Mouse (Mus musculus): ENCODE data around the gene B3gnt7.
A peak's percentile ranks its signal among the peaks of the same experiment; 100 is the strongest.

Gene B3gnt7

GRCm38 (mm10) chr1:86302532-86302931, at the start of gene B3gnt7:
B3gnt7 (plus strand) TSS chr1:86302832.
- peak in 1 of 2 experiments; percentile 12 for DNase-seq

DNA sequence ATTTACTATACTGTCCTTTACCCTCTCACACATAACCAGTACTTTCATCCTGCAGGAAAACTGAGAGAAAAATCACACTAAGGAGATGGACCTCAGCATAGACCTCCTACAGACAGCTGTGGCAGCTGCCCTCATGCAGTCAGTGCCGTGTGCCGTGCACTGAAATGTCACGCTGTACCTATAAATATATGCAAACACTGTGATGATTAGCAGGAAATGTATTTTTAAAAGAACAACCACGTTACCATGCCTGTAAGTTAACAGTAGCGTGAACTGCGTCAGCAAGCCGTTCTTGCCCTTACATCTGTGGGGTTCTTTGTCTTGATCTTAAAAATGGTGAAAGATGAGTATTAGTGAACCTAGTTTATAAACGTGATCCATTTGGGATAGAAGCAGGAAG, 49.2 kb upstream of the B3gnt7 start:
- DNase-seq: no peak

- no peak for DNase-seq
These were observed 46.3 kb upstream of the B3gnt7 start for GRCm38 (mm10) chr1:86256311-86256710.

GRCm38 (mm10) chr1:86257228-86257627, 45.4 kb upstream of the B3gnt7 start:
- DNase-seq: no peak

GRCm38 (mm10) chr1:86258171-86258824, 44.3 kb upstream of the B3gnt7 start:
- DNase-seq: no peak

DNA sequence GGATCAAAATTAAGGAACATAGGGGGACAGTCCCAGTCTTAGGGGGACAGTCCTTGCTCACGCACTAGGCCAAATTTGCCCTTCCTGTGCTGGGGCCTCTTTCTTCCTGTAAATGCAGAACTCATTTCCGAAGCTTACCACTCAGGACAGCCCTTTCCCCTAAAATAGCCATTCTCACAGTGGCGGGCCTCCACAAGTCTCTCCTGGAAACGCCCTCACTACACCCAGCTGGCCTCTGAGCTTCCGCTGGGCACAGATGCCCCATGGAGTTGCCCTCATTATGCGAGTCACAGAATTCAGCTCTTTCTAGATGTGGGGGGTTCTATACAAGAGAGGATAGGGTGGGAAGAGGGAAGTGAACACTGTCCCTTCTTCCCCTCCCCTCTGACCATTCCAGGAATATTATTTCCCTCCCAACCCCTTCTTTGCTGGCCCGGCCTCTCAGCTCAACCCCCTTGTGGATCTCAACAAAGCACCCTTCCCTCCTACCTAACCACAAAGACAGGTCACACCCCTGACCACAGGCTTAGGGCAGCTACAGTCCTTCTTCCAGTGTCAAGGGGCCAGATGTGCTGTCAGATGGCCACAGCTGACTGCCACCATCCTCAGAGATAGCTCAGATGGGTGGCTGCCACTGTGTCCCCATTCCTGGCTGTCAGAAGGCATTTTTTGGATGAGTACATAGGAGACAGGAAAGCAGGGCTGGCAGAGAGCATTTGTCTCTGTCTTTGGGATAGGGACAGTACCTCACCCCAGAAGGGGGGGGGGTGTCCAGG, 38.9 kb upstream of the B3gnt7 start:
- DNase-seq: no peak

GRCm38 (mm10) chr1:86265060-86265459, 37.6 kb upstream of the B3gnt7 start:
- no peak for DNase-seq

- no peak for DNase-seq
These were observed 34.0 kb upstream of the B3gnt7 start for GRCm38 (mm10) chr1:86268492-86269189.

DNA sequence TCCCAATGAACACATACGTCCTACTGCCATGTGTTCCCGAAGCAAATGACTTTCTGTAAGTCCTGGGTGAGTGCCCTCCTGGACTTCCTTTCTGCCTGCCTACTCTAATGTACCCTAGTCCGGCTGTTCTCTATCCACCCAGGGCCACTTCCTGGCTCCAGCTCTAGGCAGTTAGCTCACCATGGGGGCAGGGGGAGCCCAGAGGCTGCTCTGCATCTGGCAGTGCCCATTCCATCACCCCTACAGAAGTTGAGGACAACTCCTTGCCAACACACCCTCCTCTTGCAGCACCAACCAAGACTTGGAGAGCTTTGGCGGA, 33.5 kb upstream of the B3gnt7 start:
- DNase-seq: peak; percentile 9 to 33

DNA sequence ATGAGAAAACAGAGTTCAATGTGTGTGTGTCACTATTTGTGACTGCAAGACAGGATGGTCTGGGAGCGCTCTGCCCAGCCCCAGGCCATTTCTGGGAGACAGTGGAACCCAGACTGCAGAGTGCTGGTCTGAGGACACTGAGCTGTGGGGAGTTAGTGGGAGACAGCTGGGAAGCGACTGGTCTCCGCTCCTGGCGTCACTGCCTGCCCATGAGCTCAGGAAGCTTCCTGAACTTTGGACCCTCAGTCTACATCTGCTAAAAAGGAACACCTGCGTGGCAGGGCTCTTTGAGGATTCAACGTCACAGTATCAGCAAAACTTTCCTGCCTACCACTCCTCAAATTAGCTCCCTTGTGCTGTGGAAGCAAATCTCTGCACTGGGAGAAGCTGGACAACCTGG, 30.9 kb upstream of the B3gnt7 start:
- no peak for DNase-seq

GRCm38 (mm10) chr1:86277055-86277454, 25.6 kb upstream of the B3gnt7 start:
- DNase-seq: no peak

DNA sequence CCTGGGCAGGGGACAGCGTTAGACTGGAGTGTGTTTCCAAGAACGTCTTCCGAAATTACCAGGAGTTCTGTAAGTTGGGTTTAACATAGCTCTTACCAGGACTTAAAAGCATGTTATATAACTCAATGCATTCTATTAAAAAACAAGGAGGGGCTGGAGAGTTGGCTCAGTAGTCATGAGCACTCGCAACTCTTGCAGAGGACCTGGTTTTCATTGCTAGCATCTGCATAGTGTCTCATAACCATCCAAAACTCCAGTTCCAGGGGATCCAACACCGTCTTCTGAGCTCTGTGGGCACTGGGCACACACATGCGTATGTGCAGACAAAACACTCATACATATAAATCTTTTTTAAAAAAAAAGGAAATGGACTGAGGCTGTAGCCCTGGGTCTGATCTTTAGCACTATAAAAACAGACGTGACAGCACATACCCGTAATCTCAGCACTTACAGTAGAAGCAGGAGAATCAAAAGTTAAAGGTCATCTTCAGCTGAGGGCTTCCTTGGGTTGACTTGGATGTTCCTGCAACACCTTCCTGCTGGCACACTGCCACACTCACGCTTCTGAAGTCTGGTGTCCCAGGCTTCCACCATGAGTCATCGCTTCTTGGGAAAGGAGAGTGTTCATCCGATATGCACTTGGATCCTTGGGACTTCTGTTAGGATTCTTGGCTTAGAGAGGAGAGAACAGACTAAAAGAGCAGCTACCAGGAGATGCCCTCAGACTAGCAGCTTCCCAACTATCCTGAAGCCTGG, 20.7 kb upstream of the B3gnt7 start:
- peak; percentile 46 to 65 for DNase-seq

- no peak for DNase-seq
These were observed 18.5 kb upstream of the B3gnt7 start for GRCm38 (mm10) chr1:86284101-86284500.

DNA sequence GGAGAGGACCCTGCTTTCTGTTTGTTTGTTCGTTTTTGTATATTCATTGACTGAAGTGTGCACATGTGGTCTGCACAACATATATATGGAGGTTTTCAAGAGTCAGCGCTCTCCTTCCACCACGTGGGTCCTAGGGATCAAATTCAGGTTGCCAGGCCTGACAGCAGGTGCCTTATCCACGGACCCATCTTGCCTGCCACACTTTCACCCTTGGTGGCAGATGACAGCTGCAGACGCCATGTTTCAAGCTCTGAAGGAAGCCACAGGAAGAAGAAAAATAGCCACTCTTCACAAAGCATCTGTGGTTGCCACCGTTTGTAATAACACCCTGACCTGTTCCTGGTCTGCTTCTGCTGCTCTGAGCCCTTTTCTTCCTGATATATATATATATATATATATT, 17.3 kb upstream of the B3gnt7 start:
- no peak for DNase-seq

DNA sequence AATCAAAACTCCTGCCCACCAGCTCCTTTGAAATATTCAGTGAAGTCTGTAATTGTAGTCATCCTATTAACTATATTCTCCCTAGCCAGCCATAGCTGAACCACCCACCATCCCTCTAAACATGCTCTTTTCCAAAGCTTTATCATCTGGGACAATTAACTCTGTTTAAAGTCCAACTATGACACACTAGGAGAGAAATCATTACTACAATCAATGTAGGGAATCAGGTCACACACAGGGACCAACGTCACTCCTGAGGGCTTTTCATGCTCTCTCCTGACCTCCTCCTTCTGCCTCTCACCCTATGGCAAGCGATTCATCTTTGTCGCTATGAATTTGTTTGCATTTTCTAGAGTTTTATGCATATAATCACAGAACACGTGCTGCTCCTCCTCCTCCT, 15.2 kb upstream of the B3gnt7 start:
- DNase-seq: no peak

DNA sequence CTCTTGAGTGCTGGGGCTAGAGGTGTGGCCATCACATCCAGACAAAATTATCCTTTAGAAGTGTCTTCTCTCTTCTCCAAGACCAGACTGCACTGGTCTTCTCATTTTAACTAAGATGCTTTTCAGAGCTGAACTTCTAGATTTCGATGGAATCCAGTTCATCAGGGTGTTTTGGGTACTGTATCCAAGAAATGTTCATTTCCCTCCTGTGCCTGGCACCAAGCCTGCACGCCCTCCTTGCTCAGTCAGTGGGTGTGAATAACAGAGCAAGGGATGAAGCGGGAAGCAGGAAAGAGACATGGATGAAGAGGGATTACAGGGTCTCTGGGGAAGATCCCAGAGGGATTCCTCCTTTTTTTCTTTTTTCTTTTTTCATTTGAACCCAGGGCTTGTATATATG, 12.2 kb upstream of the B3gnt7 start:
- DNase-seq: no peak

DNA sequence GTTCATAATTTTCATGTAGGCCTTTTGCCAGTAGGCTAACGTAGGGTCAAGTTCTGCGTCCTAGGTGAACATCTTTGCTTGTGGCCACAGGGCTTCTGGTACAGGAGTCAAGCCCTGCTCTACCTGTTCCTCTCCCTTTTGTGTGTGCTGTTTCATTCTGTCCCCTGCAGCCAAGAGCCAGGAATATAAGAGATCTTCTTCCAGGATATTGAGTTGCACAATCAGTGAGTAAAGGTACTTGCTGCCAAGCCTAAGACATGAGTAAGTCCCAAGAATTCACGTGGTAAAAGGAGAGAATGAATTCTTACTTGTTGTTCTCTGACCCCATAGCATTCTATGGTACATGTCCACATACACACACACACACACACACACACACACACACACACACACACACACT, 9.5 kb upstream of the B3gnt7 start:
- DNase-seq: no peak

- DNase-seq: peak in 1 of 2 experiments; percentile 40
These were observed 8.8 kb upstream of the B3gnt7 start for GRCm38 (mm10) chr1:86293868-86294267.

- no peak for DNase-seq
These were observed 8.2 kb upstream of the B3gnt7 start for GRCm38 (mm10) chr1:86294472-86294871.

DNA sequence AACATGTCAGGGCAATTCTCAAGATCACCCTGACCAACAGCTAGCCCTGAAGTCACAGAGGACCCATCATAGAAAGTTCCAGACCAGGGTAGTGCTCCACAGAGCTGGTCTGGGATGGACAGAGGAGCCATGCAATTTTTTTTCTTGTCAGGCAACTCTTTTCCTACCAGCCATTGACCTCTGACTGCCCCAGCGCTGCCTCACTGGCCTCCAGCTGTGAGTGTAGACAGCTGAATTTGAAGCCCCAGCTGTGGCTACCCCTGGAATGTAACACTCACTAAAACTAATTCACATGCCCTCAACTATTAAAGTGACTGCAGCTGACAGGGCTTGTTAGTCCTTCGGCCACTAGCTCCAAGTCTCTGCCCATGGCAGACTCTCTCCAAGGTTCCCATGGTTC, 2.5 kb upstream of the B3gnt7 start:
- DNase-seq: no peak

DNA sequence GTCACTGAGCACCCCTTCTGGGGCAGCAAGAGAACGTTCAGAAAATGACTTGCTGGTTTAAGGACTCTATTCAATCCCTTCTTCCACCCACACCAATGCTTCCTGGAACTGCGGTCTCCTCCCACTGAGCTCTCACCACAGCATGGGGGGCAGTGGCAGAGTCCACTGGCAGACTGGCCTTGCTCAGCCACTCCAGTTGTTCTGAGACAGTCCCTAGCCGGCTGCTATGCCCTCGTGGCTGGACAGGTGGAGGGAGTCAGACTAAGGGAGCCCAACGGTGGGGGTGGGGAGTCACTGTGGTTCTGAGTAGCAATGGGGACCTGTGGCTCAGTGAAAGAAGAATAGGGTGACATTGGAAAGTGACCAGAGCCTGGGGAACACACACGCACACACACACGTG, 1.9 kb upstream of the B3gnt7 start:
- DNase-seq: peak in 1 of 2 experiments; percentile 55

GRCm38 (mm10) chr1:86301221-86302091, 1.2 kb upstream of the B3gnt7 start:
- peak; percentile 31 to 46 for DNase-seq
